Mouse (Mus musculus): ENCODE data around the gene Ssu72. TPM values are rescaled to one million over a fixed set of nuclear protein-coding genes. Genes with fewer than 3 reads are reported as not detected.
"Not testable (repeated sequence)": the region's sequence is repeated elsewhere in the genome, so short reads cannot be mapped to it uniquely, and the experiment has no call there.

Ssu72 gene
- polyA plus RNA-seq, 1 experiment from 2014 or later: 133 TPM

GRCm38 (mm10) chr4:155739152-155739551 lies 34.6 kb downstream of the Ssu72 start:
- ATAC-seq (ENCODE audit: low read depth) (no peak), DNase-seq (ENCODE audit: low spot score) (no peak)
- Histone ChIP-seq H3K4me1 (ENCODE audit: control insufficient read depth, insufficient read depth, low read length) (peaks cover 6% of the 10 kb centered on the region), H3K4me3 (ENCODE audit: low read depth, low read length) (no peak overlapping the region), H3K9ac (ENCODE audit: low read depth, low read length) (no peak overlapping the region; the same call in 1 of the 2 replicates), H3K27ac (replicated peaks; ENCODE audit: low read depth, low read length) (no peak overlapping the region), H3K9me3 (ENCODE audit: control insufficient read depth, low read length) (no peaks in the 10 kb centered on the region), H3K4me2 (ENCODE audit: low read depth, low read length) (no peak overlapping the region), H3K27me3 (replicated peaks; ENCODE audit: control insufficient read depth, insufficient read depth, low read length) (no peaks in the 10 kb centered on the region), H3K36me3 (ENCODE audit: control insufficient read depth, insufficient read depth, low read length) (peaks cover 55% of the 10 kb centered on the region)
- 82% methylated on average over 6 of the region's 6 CpGs for WGBS

- 84% methylated on average over 36 of the region's 37 CpGs for WGBS
Observed at GRCm38 (mm10) chr4:155739741-155740636, 35.4 kb downstream of the Ssu72 start.

GRCm38 (mm10) chr4:155740681-155741080 lies 36.1 kb downstream of the Ssu72 start:
- not testable (repeated sequence) for H3K4me1 ChIP-seq (ENCODE audit: control insufficient read depth, insufficient read depth, low read length); H3K27ac ChIP-seq (replicated peaks; ENCODE audit: low read depth, low read length); H3K27me3 ChIP-seq (replicated peaks; ENCODE audit: control insufficient read depth, insufficient read depth, low read length); H3K4me2 ChIP-seq (ENCODE audit: low read depth, low read length); ATAC-seq (ENCODE audit: low read depth); H3K9me3 ChIP-seq (ENCODE audit: control insufficient read depth, low read length); H3K4me3 ChIP-seq (ENCODE audit: low read depth, low read length); DNase-seq (ENCODE audit: low spot score); H3K9ac ChIP-seq (ENCODE audit: low read depth, low read length)
- WGBS: 85% methylated on average over 10 of the region's 10 CpGs
- peaks cover 66% of the 10 kb centered on the region for H3K36me3 ChIP-seq (ENCODE audit: control insufficient read depth, insufficient read depth, low read length)

More at GRCm38 (mm10) chr4:155739741-155740636, 35.4 kb downstream of the Ssu72 start:
- no peaks in the 10 kb centered on the region for H3K27me3 ChIP-seq (replicated peaks; ENCODE audit: control insufficient read depth, insufficient read depth, low read length)
- H3K36me3 ChIP-seq (ENCODE audit: control insufficient read depth, insufficient read depth, low read length): peaks cover 60% of the 10 kb centered on the region
- H3K4me1 ChIP-seq (ENCODE audit: control insufficient read depth, insufficient read depth, low read length): peaks cover 6% of the 10 kb centered on the region
- H3K4me2 ChIP-seq (ENCODE audit: low read depth, low read length): no peak overlapping the region
- H3K9me3 ChIP-seq (ENCODE audit: control insufficient read depth, low read length): no peaks in the 10 kb centered on the region
- no peak for ATAC-seq (ENCODE audit: low read depth)
- no peak overlapping the region for H3K9ac ChIP-seq (ENCODE audit: low read depth, low read length)
- H3K4me3 ChIP-seq (ENCODE audit: low read depth, low read length): no peak overlapping the region
- H3K27ac ChIP-seq (replicated peaks; ENCODE audit: low read depth, low read length): no peak overlapping the region
- no peak for DNase-seq (ENCODE audit: low spot score)

GRCm38 (mm10) chr4:155742684-155743083 lies 38.1 kb downstream of the Ssu72 start:
- Histone ChIP-seq H3K36me3 (ENCODE audit: control insufficient read depth, insufficient read depth, low read length) (peaks cover 70% of the 10 kb centered on the region), H3K4me2 (ENCODE audit: low read depth, low read length) (no peak overlapping the region), H3K9me3 (ENCODE audit: control insufficient read depth, low read length) (no peaks in the 10 kb centered on the region), H3K4me3 (ENCODE audit: low read depth, low read length) (no peak overlapping the region), H3K27ac (replicated peaks; ENCODE audit: low read depth, low read length) (no peak overlapping the region), H3K27me3 (replicated peaks; ENCODE audit: control insufficient read depth, insufficient read depth, low read length) (no peaks in the 10 kb centered on the region), H3K4me1 (ENCODE audit: control insufficient read depth, insufficient read depth, low read length) (no peaks in the 10 kb centered on the region), H3K9ac (ENCODE audit: low read depth, low read length) (no peak overlapping the region)
- 89% methylated on average over 5 of the region's 5 CpGs for WGBS
- DNase-seq (ENCODE audit: low spot score) (no peak), ATAC-seq (ENCODE audit: low read depth) (no peak)

- H3K9me3 ChIP-seq (ENCODE audit: control insufficient read depth, low read length): no peaks in the 10 kb centered on the region
- ATAC-seq (ENCODE audit: low read depth) (no peak), DNase-seq (ENCODE audit: low spot score) (no peak)
- H3K36me3 ChIP-seq (ENCODE audit: control insufficient read depth, insufficient read depth, low read length): peaks cover 88% of the 10 kb centered on the region
- H3K4me2 ChIP-seq (ENCODE audit: low read depth, low read length): no peak overlapping the region
- no peak overlapping the region for H3K4me3 ChIP-seq (ENCODE audit: low read depth, low read length)
- H3K4me1 ChIP-seq (ENCODE audit: control insufficient read depth, insufficient read depth, low read length): no peaks in the 10 kb centered on the region
- no peaks in the 10 kb centered on the region for H3K27me3 ChIP-seq (replicated peaks; ENCODE audit: control insufficient read depth, insufficient read depth, low read length)
- no peak overlapping the region for H3K27ac ChIP-seq (replicated peaks; ENCODE audit: low read depth, low read length)
- WGBS: 94% methylated on average over 8 of the region's 8 CpGs
- H3K9ac ChIP-seq (ENCODE audit: low read depth, low read length): no peak overlapping the region
Observed at GRCm38 (mm10) chr4:155744474-155744873, 39.9 kb downstream of the Ssu72 start.

GRCm38 (mm10) chr4:155745136-155745535 lies 40.5 kb downstream of the Ssu72 start:
- DNase-seq (ENCODE audit: low spot score): no peak
- H3K9me3 ChIP-seq (ENCODE audit: control insufficient read depth, low read length): no peaks in the 10 kb centered on the region
- H3K9ac ChIP-seq (ENCODE audit: low read depth, low read length): no peak overlapping the region
- no peak overlapping the region for H3K27ac ChIP-seq (replicated peaks; ENCODE audit: low read depth, low read length)
- H3K27me3 ChIP-seq (replicated peaks; ENCODE audit: control insufficient read depth, insufficient read depth, low read length): no peaks in the 10 kb centered on the region
- no peak overlapping the region for H3K4me3 ChIP-seq (ENCODE audit: low read depth, low read length)
- H3K36me3 ChIP-seq (ENCODE audit: control insufficient read depth, insufficient read depth, low read length): peaks cover 92% of the 10 kb centered on the region
- WGBS: 86% methylated on average over 5 of the region's 5 CpGs
- H3K4me2 ChIP-seq (ENCODE audit: low read depth, low read length): no peak overlapping the region
- no peak for ATAC-seq (ENCODE audit: low read depth)
- no peaks in the 10 kb centered on the region for H3K4me1 ChIP-seq (ENCODE audit: control insufficient read depth, insufficient read depth, low read length)

GRCm38 (mm10) chr4:155746036-155746548 lies 41.5 kb downstream of the Ssu72 start:
- no peak overlapping the region for H3K27ac ChIP-seq (replicated peaks; ENCODE audit: low read depth, low read length)
- WGBS: 89% methylated on average over 8 of the region's 8 CpGs
- H3K27me3 ChIP-seq (replicated peaks; ENCODE audit: control insufficient read depth, insufficient read depth, low read length): no peaks in the 10 kb centered on the region
- H3K4me2 ChIP-seq (ENCODE audit: low read depth, low read length): no peak overlapping the region
- no peaks in the 10 kb centered on the region for H3K9me3 ChIP-seq (ENCODE audit: control insufficient read depth, low read length)
- DNase-seq (ENCODE audit: low spot score) (no peak), ATAC-seq (ENCODE audit: low read depth) (no peak)
- H3K4me1 ChIP-seq (ENCODE audit: control insufficient read depth, insufficient read depth, low read length): no peaks in the 10 kb centered on the region
- H3K36me3 ChIP-seq (ENCODE audit: control insufficient read depth, insufficient read depth, low read length): peaks cover 93% of the 10 kb centered on the region
- H3K9ac ChIP-seq (ENCODE audit: low read depth, low read length): no peak overlapping the region
- H3K4me3 ChIP-seq (ENCODE audit: low read depth, low read length): no peak overlapping the region

GRCm38 (mm10) chr4:155746575-155747490 lies 42.2 kb downstream of the Ssu72 start:
- H3K9me3 ChIP-seq (ENCODE audit: control insufficient read depth, low read length): no peaks in the 10 kb centered on the region
- no peak overlapping the region for H3K27ac ChIP-seq (replicated peaks; ENCODE audit: low read depth, low read length)
- 86% methylated on average over 17 of the region's 17 CpGs for whole genome bisulfite sequencing
- H3K4me1 ChIP-seq (ENCODE audit: control insufficient read depth, insufficient read depth, low read length): no peaks in the 10 kb centered on the region
- H3K9ac ChIP-seq (ENCODE audit: low read depth, low read length): no peak overlapping the region
- DNase-seq (ENCODE audit: low spot score): no peak
- no peak for ATAC-seq (ENCODE audit: low read depth)
- H3K4me3 ChIP-seq (ENCODE audit: low read depth, low read length): no peak overlapping the region
- H3K27me3 ChIP-seq (replicated peaks; ENCODE audit: control insufficient read depth, insufficient read depth, low read length): no peaks in the 10 kb centered on the region
- peaks cover 92% of the 10 kb centered on the region for H3K36me3 ChIP-seq (ENCODE audit: control insufficient read depth, insufficient read depth, low read length)
- no peak overlapping the region for H3K4me2 ChIP-seq (ENCODE audit: low read depth, low read length)

Data from embryonic facial prominence, embryonic 14.5 days (tissue).